Mouse (Mus musculus): ENCODE measurements at regions not wholly inside any gene's neighbourhood (a gene's known extent, or its start where the extent isn't known, plus 50 kb on each side); places are given as distances from the start of the nearest gene placed in this dataset.

DNA sequence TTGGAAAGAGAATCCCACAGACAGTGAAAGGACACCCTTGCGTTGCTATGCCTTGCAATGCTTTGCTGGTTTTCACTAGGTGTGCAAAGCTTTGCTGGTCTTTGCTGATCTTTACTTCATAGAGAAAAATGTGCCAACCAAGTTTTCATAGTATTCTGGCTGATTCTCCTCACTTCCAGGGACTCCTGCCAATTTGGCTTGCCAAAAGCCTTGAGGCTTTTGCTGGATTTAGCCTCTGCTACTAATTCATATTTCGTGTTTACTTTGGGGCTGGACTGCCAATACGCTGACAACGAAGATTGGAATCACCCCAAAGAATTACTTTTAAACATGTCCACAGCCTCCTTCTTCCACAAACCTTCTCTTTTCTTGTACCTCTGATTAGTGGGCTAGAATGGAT is 162.2 kb upstream of the Ednrb start:
- no peak for TF ChIP-seq CTCF (IDR thresholded peaks at IDR 0.05; ENCODE audit: insufficient read depth, low read length)
- TF ChIP-seq POLR2A (IDR thresholded peaks at IDR 0.05; ENCODE audit: borderline replicate concordance, extremely low read depth, low read depth, low read length): no peak
